Mouse (Mus musculus) neural tube, postnatal 0 days (tissue): ENCODE data around the gene Gm3460. TPM values are rescaled to one million over a fixed set of nuclear protein-coding genes. Genes with fewer than 3 reads are reported as not detected.

Source experiments
- polyA plus RNA-seq: library from polyadenylated mRNA; unstranded; fragments of >200 nt; fragmentation: Nextera tagmentation; extraction: Ambion mirVana; gene quantifications from 2 replicates; pipeline ENCODE4 v1.2.1, GENCODE M21; 2015

The Gm3460 gene
- 0.44 TPM in 1 of 2 replicates, not detected in the other for polyA plus RNA-seq

DNA sequence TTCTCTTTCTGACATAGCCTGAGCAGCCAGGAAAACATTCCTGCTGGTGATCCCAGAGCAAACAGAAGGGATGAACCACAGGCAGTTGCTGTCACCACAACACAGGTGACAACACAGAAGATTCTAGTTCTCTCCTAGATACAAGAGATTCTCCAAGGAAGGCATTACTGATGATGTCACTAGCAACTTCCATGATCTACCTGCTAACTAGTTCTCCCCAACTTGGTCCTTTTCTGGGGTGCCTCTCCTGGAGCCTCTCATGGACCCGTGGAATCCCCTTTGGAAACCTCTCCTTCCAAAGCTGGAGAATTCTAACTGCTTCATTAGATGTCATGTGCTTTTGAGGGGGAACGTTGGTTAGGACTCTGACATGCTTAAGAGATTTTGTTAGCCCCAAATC, at the start of gene Gm3460:
Gm3460 (minus strand) TSS at position 101 of the 400 bp plus-strand sequence.

DNA sequence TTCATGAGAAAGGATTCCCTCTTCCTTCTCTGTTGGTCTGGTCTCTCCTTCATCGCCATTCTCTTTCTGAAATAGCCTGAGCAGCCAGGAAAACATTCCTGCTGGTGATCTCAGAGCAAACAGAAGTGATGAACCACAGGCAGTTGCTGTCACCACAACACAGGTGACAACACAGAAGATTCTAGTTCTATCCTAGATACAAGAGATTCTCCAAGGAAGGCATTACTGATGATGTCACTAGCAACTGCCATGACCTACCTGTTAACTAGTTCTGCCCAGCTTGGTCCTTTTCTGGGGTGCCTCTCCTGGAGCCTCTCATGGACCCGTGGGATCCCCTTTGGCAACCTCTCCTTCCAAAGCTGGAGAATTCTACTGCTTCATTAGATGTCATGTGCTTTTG, 31.7 kb downstream of the Gm3460 start, which contains the start of gene Gm3629:
Gm3629 (minus strand) TSS at position 101 of the 400 bp plus-strand sequence.

Other genes starting within 250 kb of the Gm3460 start
- gene Gm16440, start 232.1 kb downstream of the Gm3460 start, polyA plus RNA-seq: not detected in 2 replicates
- gene Gm3591, start 209.9 kb downstream of the Gm3460 start, polyA plus RNA-seq: 4.2 and 7.7 TPM in 2 replicates
- gene Gm3594, start 177.8 kb downstream of the Gm3460 start, polyA plus RNA-seq: not detected in 2 replicates
- gene Gm8356, start 85.1 kb downstream of the Gm3460 start, polyA plus RNA-seq: not detected in 2 replicates
- gene Gm3629, start 31.8 kb downstream of the Gm3460 start, polyA plus RNA-seq: 0.66 and 1.4 TPM in 2 replicates
- gene Gm10251, start 61.8 kb upstream of the Gm3460 start, polyA plus RNA-seq: not detected in 2 replicates
- gene Gm8050, start 97.8 kb upstream of the Gm3460 start, polyA plus RNA-seq: not detected in 2 replicates
- gene Gm3636, start 119.9 kb upstream of the Gm3460 start, polyA plus RNA-seq: 10.9 and 12.7 TPM in 2 replicates
- not detected in 2 replicates for gene Gm8362, start 152.0 kb upstream of the Gm3460 start, polyA plus RNA-seq
- not detected in 2 replicates for gene Gm3642, start 217.9 kb upstream of the Gm3460 start, polyA plus RNA-seq